Mouse (Mus musculus): ENCODE measurements at regions not wholly inside any gene's neighbourhood (a gene's known extent, or its start where the extent isn't known, plus 50 kb on each side); places are given as distances from the start of the nearest gene placed in this dataset.

DNA sequence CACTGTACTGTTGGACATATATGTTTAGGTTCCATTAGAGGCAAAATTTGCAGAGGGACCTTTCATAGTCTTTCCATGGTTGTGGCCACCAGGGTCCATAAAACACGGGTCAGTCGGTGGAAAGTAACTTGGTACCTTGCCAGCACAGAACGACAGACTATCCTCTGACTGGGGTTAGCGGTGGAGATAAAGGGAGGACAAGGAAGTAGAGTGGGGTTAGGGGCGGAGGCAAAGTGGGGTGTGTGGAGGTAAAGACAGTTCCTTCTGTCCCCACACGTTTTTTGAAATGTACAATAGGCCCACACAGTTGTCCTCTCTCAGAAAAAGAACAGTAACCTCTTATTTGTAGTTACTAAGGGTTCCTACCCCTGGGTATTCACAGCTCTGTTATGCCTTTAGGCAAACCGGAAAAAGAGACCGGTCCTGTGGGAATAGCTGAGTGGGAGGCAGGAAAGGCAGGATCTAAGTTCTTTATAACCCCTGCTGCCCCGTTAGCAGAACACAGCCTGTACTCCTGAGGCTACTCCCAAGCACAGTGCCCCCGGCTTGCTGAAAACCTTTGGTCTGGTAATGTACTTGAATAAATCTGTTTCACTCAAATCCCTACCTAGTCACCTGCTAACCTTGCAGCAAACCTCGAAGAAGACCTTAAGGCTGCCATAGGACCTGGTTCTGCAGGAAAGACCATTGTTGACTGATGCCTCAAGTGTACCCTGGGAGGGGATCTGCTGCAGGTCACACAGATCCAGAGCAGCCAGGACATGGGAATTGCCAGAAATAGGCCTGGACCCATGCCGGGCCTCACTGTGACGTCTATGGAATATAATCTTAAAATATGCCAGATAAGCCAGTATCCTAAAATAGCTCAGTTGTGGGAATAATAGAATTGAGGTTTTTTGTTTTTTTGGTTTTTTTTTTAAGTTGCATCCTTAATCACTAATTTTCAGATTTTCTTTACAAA, 51.6 kb upstream of the Gm29133 start:
- DNase-seq, result peak; percentile 49
